Mouse (Mus musculus): ENCODE measurements around the gene Sun2. TPM values are rescaled to one million over a fixed set of nuclear protein-coding genes. Genes with fewer than 3 reads are reported as not detected.
A peak's percentile ranks its signal among the peaks of the same experiment; 100 is the strongest.

The Sun2 gene
- polyA plus RNA-seq, 1 experiment from 2014 or later, result 8.0 TPM

DNA sequence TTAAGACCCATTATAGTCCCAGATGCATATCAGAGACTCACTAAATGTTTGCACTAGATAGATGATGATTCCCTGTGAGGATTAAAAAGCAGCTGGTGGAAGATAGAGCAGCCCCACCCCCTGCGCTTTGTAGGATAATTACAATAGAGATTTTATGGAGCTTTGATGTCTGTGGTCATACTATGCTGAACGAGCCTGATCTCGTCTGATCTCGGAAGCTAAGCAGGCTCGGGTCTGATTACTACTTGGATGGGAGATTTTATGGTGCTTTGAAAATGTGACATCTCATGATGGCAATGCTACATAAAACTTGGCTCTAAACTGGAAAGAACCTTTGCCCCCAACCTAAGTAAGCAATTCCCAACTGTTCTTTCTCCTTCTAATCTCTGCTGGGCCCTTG, 50.0 kb downstream of the Sun2 start:
- Histone ChIP-seq H3K4me3 (no peak overlapping the region; the same call in 1 of the 2 replicates), H3K36me3 (peaks cover 28% of the 10 kb centered on the region), H3K9ac (0 out of 2 replicates have a peak overlapping the region, but pooled peaks have one; percentile 1), H3K4me2 (peak overlapping the region; percentile 86), H3K27ac (no peak overlapping the region), H3K9me3 (no peaks in the 10 kb centered on the region), H3K27me3 (no peaks in the 10 kb centered on the region), H3K4me1 (peaks cover 33% of the 10 kb centered on the region)
- ATAC-seq (ENCODE audit: insufficient number of reproducible peaks, insufficient read depth, low FRiP score, low TSS enrichment, low read depth), result no peak
- 56% methylated on average over 5 of the region's 5 CpGs for whole genome bisulfite sequencing

DNA sequence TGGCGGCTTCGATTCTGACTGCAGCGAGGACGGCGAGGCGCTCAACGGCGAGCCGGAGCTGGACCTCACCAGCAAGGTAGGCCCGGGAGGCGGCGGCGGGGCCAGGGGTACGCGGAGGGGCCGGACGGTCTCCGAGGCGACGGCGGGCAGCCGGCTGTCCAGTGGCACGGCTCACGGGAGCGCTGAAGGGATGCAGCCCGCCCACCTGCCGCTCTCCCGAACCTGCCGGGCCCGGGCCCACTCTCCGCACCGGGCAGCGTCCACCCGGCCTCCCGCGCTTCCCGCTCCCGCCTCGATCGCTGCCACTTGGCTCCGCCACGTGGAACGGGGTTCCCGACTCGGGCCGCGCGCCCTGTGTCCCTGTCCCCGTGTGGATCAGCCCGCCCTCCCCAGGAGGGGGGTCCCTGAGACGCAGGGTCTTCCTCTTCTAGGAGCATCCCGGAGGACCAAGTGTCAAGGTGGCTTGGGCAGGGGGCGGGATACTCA, 51.3 kb downstream of the Sun2 start:
- WGBS, result under 1% methylated on average over 45 of the region's 53 CpGs
- Histone ChIP-seq H3K9me3 (no peaks in the 10 kb centered on the region), H3K4me1 (peaks cover 40% of the 10 kb centered on the region), H3K4me3 (peak overlapping the region; percentile 68), H3K27ac (peak overlapping the region; percentile 83), H3K4me2 (peak overlapping the region; percentile 86), H3K36me3 (peaks cover 16% of the 10 kb centered on the region), H3K9ac (peak overlapping the region; percentile 94), H3K27me3 (no peaks in the 10 kb centered on the region)
- peak; percentile 17 for ATAC-seq (ENCODE audit: insufficient number of reproducible peaks, insufficient read depth, low FRiP score, low TSS enrichment, low read depth)

DNA sequence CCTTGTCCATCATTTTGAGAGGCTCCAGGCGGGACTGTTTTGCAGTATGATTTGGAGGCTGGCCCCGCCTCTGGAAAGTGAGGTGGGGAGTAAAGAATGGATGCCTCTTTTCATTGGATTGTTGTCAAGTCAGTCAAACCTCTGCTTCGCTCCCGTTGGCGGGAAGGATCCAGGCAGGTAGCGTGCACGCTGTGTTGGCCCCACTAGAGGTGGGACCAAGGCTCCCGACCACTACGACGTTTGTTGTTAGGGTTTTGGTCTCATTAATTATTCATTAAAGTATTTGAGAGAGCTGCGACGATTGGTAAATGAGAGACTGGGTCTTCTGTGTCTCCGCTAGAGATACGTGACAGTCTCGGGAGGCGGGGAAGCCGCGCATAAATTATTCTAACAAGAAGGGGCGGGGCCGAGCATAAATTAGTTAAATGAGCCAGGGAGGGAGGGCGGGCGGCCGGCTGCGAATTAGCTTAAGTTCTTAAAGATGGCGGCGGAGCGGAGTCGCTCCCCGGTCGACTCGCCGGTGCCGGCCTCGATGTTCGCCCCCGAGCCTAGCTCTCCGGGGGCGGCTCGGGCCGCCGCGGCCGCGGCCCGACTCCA, 51.8 kb downstream of the Sun2 start, which contains the start of gene Gtpbp1:
TSS of gene Gtpbp1 (plus strand) at position 420 of the 597 bp plus-strand sequence.
- H3K4me2 ChIP-seq, result peak within 1 kb of the TSS; percentile 86
- no peaks in the 10 kb centered on the region for H3K9me3 ChIP-seq
- no peaks in the 10 kb centered on the region for H3K27me3 ChIP-seq
- H3K36me3 ChIP-seq, result peaks cover 12% of the 10 kb centered on the region
- WGBS, result under 1% methylated on average over 45 of the region's 45 CpGs
- ATAC-seq (ENCODE audit: insufficient number of reproducible peaks, insufficient read depth, low FRiP score, low TSS enrichment, low read depth), result peak; percentile 95
- H3K4me3 ChIP-seq, result peak within 1 kb of the TSS; percentile 68
- peak within 1 kb of the TSS; percentile 94 for H3K9ac ChIP-seq
- H3K4me1 ChIP-seq, result peaks cover 45% of the 10 kb centered on the region
- peak within 1 kb of the TSS; percentile 83 for H3K27ac ChIP-seq

DNA sequence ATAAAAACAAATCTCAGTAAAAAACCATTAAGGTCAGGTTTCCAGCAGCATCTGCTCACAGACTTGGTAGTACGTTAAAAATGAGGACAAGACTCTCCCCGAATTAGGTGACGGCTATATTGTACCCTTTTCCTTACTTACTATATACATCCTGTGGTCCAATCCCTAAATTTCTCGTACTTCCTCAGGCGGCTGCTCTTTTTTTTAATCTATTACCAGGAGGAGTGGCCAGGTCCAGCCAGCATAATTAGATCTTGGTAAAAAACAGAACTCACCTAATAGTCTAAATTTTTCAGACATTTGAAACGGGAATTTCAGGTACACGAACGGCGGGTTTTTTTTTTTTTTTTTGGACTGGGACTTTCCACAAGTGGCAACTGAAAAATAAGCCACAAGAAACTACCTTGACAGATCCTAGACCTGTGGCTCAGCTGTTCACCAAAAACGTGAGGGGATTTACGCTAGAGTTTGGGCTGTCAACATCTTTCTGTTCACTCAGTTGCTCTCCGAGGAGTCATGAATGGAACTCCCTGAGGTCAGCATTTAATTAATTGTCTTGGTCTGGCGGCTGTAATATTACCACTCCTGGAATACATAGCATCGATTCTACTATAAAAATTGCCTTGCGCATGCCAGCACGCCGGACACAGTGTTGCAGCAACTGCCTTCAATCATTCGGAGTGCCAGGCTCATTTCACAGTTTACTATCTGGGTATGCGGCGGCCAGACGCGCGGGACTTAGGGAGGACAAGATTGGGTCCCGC, 52.5 kb downstream of the Sun2 start:
- Histone ChIP-seq H3K27me3 (no peaks in the 10 kb centered on the region), H3K36me3 (peaks cover 8% of the 10 kb centered on the region), H3K9ac (0 out of 2 replicates have a peak overlapping the region, but pooled peaks have one; percentile 41), H3K4me2 (peak overlapping the region; percentile 86), H3K4me3 (peak overlapping the region; percentile 68), H3K9me3 (no peaks in the 10 kb centered on the region), H3K4me1 (peaks cover 52% of the 10 kb centered on the region), H3K27ac (no peak overlapping the region; the same call in 1 of the 2 replicates)
- WGBS, result 15% methylated on average over 24 of the region's 24 CpGs
- ATAC-seq (ENCODE audit: insufficient number of reproducible peaks, insufficient read depth, low FRiP score, low TSS enrichment, low read depth), result no peak

DNA sequence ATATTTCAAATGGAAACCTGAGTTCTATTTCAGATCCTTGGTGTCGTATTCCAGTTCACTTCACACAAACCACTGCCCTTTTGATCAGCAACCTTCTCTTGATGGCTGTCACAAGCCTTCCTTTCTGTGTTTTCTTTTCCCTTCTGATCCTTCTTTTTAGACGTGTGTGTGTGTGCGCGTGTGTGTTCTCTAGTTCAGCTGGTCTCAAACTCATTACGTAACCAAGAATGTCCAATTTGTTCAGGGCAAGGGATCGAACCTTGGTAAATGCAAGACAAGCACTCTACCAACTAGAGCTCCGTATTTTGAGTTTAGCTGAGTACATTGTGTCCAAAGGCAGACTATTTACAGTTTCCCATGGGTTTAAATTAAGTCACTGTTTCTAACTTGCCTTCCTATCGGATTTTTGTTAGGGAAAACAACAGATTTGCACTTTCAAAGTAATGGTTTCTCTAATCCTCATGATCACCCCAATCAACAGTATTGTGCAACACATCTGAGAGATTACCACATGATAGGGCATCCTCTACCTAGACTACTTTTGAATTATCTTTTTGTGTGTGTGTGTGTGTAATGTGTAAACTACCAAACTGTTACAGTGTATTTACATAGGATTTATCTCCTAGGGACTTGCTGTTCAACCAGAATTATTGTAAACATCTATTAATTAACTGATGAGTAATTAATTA, 53.9 kb downstream of the Sun2 start:
- H3K9me3 ChIP-seq, result no peaks in the 10 kb centered on the region
- 2% methylated on average over 8 of the region's 8 CpGs for WGBS
- no peaks in the 10 kb centered on the region for H3K27me3 ChIP-seq
- no peak for ATAC-seq (ENCODE audit: insufficient number of reproducible peaks, insufficient read depth, low FRiP score, low TSS enrichment, low read depth)
- peak overlapping the region; percentile 91 for H3K4me2 ChIP-seq
- peaks cover 65% of the 10 kb centered on the region for H3K4me1 ChIP-seq
- peak overlapping the region; percentile 98 for H3K27ac ChIP-seq
- H3K36me3 ChIP-seq, result no peaks in the 10 kb centered on the region
- H3K9ac ChIP-seq, result peak overlapping the region; percentile 94
- peak overlapping the region; percentile 91 for H3K4me3 ChIP-seq

DNA sequence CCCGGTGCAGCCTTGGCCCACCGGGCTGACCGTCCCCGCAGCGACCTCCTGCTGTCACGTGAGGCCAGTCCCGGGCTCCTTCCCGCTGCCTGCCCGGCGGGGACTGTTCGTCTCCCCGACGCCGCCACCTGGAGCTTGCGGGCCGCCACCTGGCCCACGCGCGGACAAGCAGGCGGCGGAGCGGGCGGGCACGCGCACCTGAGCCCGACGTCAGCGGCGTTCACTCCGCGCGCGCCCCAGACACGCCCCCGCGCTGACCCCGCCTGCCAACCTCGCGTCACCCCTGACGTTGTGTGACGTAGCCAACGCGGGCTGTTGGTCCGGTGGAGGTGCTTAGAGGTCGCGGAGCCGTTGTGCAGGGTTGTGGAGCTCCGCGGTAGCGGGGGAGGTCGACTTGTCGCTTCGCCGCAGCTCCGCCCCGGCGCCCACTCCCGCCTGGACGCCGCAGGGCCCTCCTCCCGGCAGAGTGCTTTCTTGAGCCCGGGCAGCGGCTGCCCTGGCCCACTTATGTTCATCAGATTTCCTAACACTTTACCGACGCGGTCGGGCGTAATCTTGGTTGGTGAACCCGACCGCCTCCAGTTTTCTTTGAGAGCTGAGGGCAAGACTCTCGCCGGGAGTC, 54.6 kb downstream of the Sun2 start, which contains the start of gene Josd1:
TSS of gene Josd1 (minus strand) at position 274 of the 622 bp plus-strand sequence.
- peak within 1 kb of the TSS; percentile 98 for H3K27ac ChIP-seq
- H3K36me3 ChIP-seq, result no peaks in the 10 kb centered on the region
- H3K4me3 ChIP-seq, result peak within 1 kb of the TSS; percentile 91
- H3K9me3 ChIP-seq, result no peaks in the 10 kb centered on the region
- under 1% methylated on average over 72 of the region's 72 CpGs for WGBS
- peak; percentile 70 for ATAC-seq (ENCODE audit: insufficient number of reproducible peaks, insufficient read depth, low FRiP score, low TSS enrichment, low read depth)
- peak within 1 kb of the TSS; percentile 94 for H3K9ac ChIP-seq
- peaks cover 65% of the 10 kb centered on the region for H3K4me1 ChIP-seq
- H3K27me3 ChIP-seq, result no peaks in the 10 kb centered on the region
- peak within 1 kb of the TSS; percentile 91 for H3K4me2 ChIP-seq

DNA sequence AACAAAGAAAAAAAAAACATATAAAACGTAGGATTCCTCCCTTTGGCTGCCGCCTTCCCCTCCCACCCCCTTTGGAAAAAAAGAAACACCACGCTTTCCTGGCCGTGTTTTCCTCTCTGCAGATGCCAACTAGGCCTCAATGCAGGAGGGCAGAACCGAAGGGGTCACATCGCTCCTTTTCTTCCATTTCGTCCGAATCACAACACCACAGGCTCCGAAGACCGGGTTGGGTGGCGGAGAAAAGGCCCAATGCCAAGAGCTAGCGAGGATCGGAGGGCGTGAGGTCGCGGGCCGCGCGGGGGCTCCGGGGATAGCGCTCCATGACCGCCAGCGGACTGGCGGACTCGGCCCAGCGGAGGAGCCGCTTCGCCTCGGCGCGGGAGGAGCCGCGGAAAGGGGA, 55.2 kb downstream of the Sun2 start:
- peak overlapping the region; percentile 98 for H3K27ac ChIP-seq
- no peaks in the 10 kb centered on the region for H3K9me3 ChIP-seq
- under 1% methylated on average over 27 of the region's 33 CpGs for WGBS
- ATAC-seq (ENCODE audit: insufficient number of reproducible peaks, insufficient read depth, low FRiP score, low TSS enrichment, low read depth), result no peak
- peaks cover 63% of the 10 kb centered on the region for H3K4me1 ChIP-seq
- peak overlapping the region; percentile 91 for H3K4me3 ChIP-seq
- H3K9ac ChIP-seq, result peak overlapping the region; percentile 94
- no peaks in the 10 kb centered on the region for H3K36me3 ChIP-seq
- H3K27me3 ChIP-seq, result no peaks in the 10 kb centered on the region
- H3K4me2 ChIP-seq, result peak overlapping the region; percentile 91

DNA sequence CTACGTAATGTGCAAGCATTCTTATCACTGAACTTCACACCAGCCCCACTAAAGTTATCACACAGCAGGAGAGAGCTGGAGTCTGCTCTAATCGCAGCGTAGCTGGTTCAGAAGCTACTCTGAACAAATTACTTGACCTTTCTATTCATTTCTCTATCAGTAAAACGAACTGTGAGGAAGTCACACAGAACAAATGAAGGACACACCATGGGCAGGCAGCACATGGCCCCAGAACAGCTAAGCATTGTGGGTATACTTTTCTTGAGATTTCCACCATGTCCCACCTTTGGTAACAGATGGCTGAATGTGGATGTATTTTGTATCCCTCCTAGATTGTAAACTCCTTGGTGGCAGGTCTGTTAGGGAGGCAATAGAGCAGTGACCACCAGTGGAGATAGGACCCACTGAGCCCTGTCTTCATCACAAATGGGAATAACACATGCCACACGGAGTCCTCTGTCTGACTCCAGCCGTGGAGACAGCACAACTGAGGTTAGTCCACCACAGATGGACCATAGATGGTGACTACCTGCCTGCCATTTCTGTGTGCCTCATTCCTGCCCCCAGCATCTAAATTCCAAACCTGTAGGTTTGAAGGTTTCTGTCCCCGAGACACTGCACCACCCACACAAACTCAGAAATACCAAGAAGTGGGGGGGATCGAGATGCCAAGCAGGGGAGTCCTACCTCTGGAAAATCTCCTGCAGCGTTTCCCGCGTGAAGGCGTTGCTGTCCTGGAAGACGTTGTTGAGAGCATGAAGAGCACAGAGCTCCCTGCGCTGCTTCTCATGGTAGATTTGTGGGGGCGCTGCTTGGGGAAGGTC, 56.1 kb downstream of the Sun2 start:
- Histone ChIP-seq H3K4me3 (peak overlapping the region; percentile 91), H3K9me3 (no peaks in the 10 kb centered on the region), H3K27ac (peak overlapping the region; percentile 16; the same call in 1 of the 2 replicates), H3K36me3 (no peaks in the 10 kb centered on the region), H3K4me1 (peaks cover 57% of the 10 kb centered on the region), H3K9ac (peak overlapping the region; percentile 94), H3K4me2 (peak overlapping the region; percentile 91), H3K27me3 (no peaks in the 10 kb centered on the region)
- no peak for ATAC-seq (ENCODE audit: insufficient number of reproducible peaks, insufficient read depth, low FRiP score, low TSS enrichment, low read depth)
- 16% methylated on average over 15 of the region's 15 CpGs for WGBS

DNA sequence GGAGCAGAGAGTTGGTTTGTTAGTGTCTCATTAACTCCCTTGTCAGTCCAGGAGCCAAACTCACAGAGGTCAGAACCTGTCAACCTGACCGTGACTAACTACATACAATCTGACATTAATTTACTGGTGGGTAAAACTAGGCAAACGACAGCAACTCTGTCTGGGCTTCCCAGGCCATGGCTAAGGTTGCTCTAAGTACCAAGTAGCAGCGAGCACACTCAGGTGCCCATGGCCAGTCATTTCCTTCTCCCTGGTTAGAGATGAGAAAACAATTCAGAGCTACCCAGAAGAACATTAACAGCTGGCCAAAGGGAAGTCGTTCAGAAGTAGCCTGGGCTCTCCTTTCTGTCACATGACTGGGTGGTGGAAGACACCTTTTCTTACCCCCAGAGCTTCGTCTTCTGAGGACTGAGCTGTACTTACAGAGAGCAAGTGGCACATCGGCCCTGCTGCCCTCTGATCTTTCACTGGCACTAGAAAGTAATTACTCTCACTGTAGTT, 57.1 kb downstream of the Sun2 start:
- H3K9ac ChIP-seq, result peak overlapping the region; percentile 94
- H3K4me3 ChIP-seq, result peak overlapping the region; percentile 91
- H3K4me1 ChIP-seq, result peaks cover 57% of the 10 kb centered on the region
- H3K9me3 ChIP-seq, result no peaks in the 10 kb centered on the region
- H3K27ac ChIP-seq, result no peak overlapping the region
- no peaks in the 10 kb centered on the region for H3K27me3 ChIP-seq
- no peaks in the 10 kb centered on the region for H3K36me3 ChIP-seq
- peak overlapping the region; percentile 91 for H3K4me2 ChIP-seq
- no peak for ATAC-seq (ENCODE audit: insufficient number of reproducible peaks, insufficient read depth, low FRiP score, low TSS enrichment, low read depth)
- WGBS, result 21% methylated on average over 6 of the region's 6 CpGs

DNA sequence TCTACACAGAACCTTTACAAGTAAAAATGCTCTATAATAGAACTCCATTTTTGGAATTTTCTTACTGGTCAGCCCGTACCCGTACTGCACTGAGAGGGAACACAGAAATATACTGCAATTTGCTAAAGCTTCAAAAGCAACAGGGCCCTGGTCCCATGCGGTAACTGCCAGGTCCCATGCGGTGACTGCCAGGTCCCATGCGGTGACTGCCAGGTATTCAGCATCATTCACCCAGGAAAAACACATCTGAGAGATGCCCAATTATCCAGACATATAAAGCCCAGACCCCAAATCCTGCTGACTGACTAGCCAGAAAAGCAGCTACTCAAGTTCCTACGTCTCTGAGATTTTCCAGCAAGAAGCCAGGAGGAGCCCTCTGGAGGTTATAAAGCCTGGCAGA, 57.7 kb downstream of the Sun2 start:
- ATAC-seq (ENCODE audit: insufficient number of reproducible peaks, insufficient read depth, low FRiP score, low TSS enrichment, low read depth), result no peak
- peaks cover 1% of the 10 kb centered on the region; the same call in 1 of the 2 replicates for H3K36me3 ChIP-seq
- no peak overlapping the region for H3K27ac ChIP-seq
- H3K4me1 ChIP-seq, result peaks cover 52% of the 10 kb centered on the region
- peak overlapping the region; percentile 91 for H3K4me2 ChIP-seq
- H3K4me3 ChIP-seq, result peak overlapping the region; percentile 91
- peak overlapping the region; percentile 94 for H3K9ac ChIP-seq
- H3K27me3 ChIP-seq, result no peaks in the 10 kb centered on the region
- H3K9me3 ChIP-seq, result no peaks in the 10 kb centered on the region
- WGBS, result 77% methylated on average over 6 of the region's 6 CpGs

All from embryonic facial prominence, embryonic 13.5 days (tissue).